Mouse (Mus musculus) neural tube, embryonic 13.5 days (tissue): Measurements from ENCODE around the gene Ptpn20. TPM values are rescaled to one million over a fixed set of nuclear protein-coding genes. Genes with fewer than 3 reads are reported as not detected.

Experiments used
- ATAC-seq: fragments of 200-750 bp; cut with Nextera tagmentation; 2 replicates; pipeline ENCODE4 v1.8.0; 2017; ENCODE audit warnings: low read depth, mild to moderate bottlenecking, moderate TSS enrichment, moderate library complexity
- H3K27ac ChIP-seq: fragments of 300-500 bp; sonication (generic); replicated peaks from 2 replicates; pipeline ENCODE4 v1.5.1; 2015; ENCODE audit warnings: moderate library complexity, mild to moderate bottlenecking, inconsistent platforms
- H3K27me3 ChIP-seq: fragments of 300-500 bp; sonication (generic); 2 replicates; pipeline ENCODE4 v1.6.1; 2015; ENCODE audit warnings: mild to moderate bottlenecking, inconsistent platforms
- H3K36me3 ChIP-seq: fragments of 300-500 bp; sonication (generic); 2 replicates; pipeline ENCODE4 v1.6.1; 2015; ENCODE audit warnings: mild to moderate bottlenecking, inconsistent platforms
- H3K4me1 ChIP-seq: fragments of 300-500 bp; sonication (generic); replicated peaks from 2 replicates; pipeline ENCODE4 v1.6.1; 2015; ENCODE audit warnings: inconsistent platforms
- H3K4me2 ChIP-seq: fragments of 300-500 bp; sonication (generic); 2 replicates; pipeline ENCODE4 v1.6.1; 2015; ENCODE audit warnings: inconsistent platforms, mild to moderate bottlenecking, moderate library complexity
- H3K4me3 ChIP-seq: fragments of 300-500 bp; sonication (generic); 2 replicates; pipeline ENCODE4 v1.5.1; 2015; ENCODE audit warnings: mild to moderate bottlenecking, inconsistent platforms
- H3K9ac ChIP-seq: fragments of 300-500 bp; sonication (generic); 2 replicates; pipeline ENCODE4 v1.6.1; 2015; ENCODE audit warnings: moderate library complexity, mild to moderate bottlenecking, inconsistent platforms
- H3K9me3 ChIP-seq: fragments of 300-500 bp; sonication (generic); 2 replicates; pipeline ENCODE4 v1.6.1; 2016; ENCODE audit warnings: inconsistent platforms
- WGBS: fragments of 180-500 bp; shearing (Covaris S2); methylation state at CpG from one replicate; pipeline ENCODE4 v1.1.7; 2015; 5-methylcytosine and 5-hydroxymethylcytosine counted together
- polyA plus RNA-seq: library from polyadenylated mRNA; unstranded; fragments of >200 nt; fragmentation: Nextera tagmentation; extraction: Ambion mirVana; gene quantifications from 2 replicates; pipeline ENCODE4 v1.2.1, GENCODE M21; 2015

The Ptpn20 gene
- polyA plus RNA-seq, 1 experiment from 2014 or later, result 0.20 TPM

DNA sequence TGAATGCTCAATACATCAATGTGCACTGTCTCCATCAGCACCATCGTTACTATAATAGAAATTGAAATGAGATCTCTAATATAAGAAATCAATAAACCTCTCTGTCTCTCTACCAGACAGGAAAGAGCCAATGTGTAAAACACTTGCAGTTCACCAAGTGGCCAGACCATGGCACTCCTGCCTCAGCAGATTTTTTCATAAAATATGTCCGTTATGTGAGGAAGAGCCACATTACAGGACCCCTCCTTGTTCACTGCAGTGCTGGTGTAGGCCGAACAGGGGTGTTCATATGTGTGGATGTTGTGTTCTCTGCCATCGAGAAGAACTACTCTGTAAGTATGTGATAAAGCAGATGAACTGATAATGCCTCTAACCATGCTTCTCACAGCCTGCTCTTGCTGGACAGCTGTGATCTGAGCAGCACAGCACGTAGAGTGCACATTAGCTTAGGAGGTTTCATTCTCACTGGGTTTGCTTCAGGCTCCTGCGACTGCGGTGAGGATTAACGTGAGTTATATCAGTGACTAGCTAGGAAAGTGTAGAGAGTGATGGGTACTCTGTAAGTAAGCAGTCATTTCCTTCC, 43.9 kb downstream of the Ptpn20 start:
- peak; percentile 65; the same call in 1 of the 2 replicates for ATAC-seq
- Histone ChIP-seq H3K36me3 (no peaks in the 10 kb centered on the region), H3K9ac (no peak overlapping the region), H3K4me1 (no peaks in the 10 kb centered on the region), H3K27ac (no peak overlapping the region), H3K4me2 (no peak overlapping the region), H3K4me3 (no peak overlapping the region), H3K9me3 (no peaks in the 10 kb centered on the region), H3K27me3 (no peaks in the 10 kb centered on the region)
- WGBS, result 69% methylated on average over 8 of the region's 8 CpGs

DNA sequence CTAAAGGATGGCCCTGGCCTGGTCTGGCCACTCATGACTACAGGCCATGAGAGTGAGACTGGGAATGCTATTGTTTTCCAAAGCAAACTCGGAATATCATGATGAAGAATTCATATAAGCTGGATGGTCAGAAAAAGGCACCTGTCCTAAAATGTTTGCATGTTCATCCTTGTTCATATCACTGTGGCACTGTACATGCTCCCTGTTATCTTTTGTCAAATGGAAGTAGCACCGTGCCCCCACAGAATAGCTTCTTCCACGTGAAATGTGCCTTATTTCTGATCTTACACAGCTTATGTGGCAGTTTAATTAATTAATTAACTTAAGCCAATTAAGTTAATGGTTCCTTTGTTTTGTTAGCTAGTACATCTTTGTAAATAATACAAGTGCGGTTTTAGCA, 45.3 kb downstream of the Ptpn20 start:
- no peaks in the 10 kb centered on the region for H3K4me1 ChIP-seq
- H3K4me2 ChIP-seq, result no peak overlapping the region
- no peaks in the 10 kb centered on the region for H3K36me3 ChIP-seq
- H3K27me3 ChIP-seq, result no peaks in the 10 kb centered on the region
- no peak overlapping the region for H3K9ac ChIP-seq
- H3K27ac ChIP-seq, result no peak overlapping the region
- H3K4me3 ChIP-seq, result no peak overlapping the region
- ATAC-seq, result no peak
- H3K9me3 ChIP-seq, result no peaks in the 10 kb centered on the region
- 81% methylated on average over 4 of the region's 4 CpGs for WGBS

GRCm38 (mm10) chr14:33634774-33635173, 45.8 kb downstream of the Ptpn20 start:
- H3K27me3 ChIP-seq, result no peaks in the 10 kb centered on the region
- H3K36me3 ChIP-seq, result no peaks in the 10 kb centered on the region
- no peak overlapping the region for H3K4me3 ChIP-seq
- no peak overlapping the region for H3K4me2 ChIP-seq
- H3K9me3 ChIP-seq, result no peaks in the 10 kb centered on the region
- no peaks in the 10 kb centered on the region for H3K4me1 ChIP-seq
- H3K9ac ChIP-seq, result no peak overlapping the region
- no peak overlapping the region for H3K27ac ChIP-seq
- WGBS, result 92% methylated on average over 1 of the region's 1 CpGs
- no peak for ATAC-seq

DNA sequence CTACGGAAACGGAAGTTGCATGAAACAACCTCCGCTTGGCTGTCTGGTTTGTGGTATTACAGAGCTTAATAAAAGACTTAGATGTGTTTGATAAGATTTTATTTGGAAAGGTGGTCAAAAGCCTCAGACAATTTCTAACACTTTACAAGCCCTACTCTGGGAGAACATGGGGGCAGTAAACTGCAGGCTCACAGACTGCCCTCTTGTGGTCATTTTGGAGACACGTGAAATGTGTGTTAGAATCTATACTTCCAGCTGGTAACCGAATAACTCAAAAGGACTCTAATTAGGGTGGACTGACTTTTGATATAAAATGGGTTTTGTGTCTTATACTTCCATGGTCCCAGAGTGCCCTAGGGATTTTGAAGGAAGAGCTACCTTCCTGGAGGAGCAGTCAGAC, 50.4 kb downstream of the Ptpn20 start:
- H3K9ac ChIP-seq, result no peak overlapping the region
- H3K4me3 ChIP-seq, result no peak overlapping the region
- WGBS, result 78% methylated on average over 5 of the region's 5 CpGs
- H3K27me3 ChIP-seq, result no peaks in the 10 kb centered on the region
- no peak overlapping the region for H3K27ac ChIP-seq
- H3K36me3 ChIP-seq, result no peaks in the 10 kb centered on the region
- no peak overlapping the region for H3K4me2 ChIP-seq
- H3K9me3 ChIP-seq, result no peaks in the 10 kb centered on the region
- no peak for ATAC-seq
- H3K4me1 ChIP-seq, result no peaks in the 10 kb centered on the region

DNA sequence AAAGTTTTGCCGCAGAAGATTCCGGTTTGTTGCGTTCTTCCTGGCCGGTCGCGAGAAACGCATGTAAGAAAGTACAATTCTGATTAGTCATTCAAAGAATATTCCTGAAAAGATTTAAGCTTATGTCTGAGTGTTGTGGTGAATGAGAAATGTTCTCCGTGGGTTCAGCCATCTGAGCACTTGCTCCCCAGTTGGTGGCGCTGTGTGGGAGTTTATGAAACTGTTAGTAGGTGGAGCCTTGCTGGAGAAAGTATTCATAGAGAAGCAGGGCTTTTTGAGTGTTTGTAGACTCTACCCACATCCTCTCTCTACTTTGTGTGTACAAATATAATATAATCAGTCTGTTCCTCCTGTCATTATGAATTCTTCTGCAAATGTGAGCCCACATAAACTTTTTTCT, 61.7 kb downstream of the Ptpn20 start:
- ATAC-seq, result no peak
- H3K27ac ChIP-seq, result no peak overlapping the region
- no peak overlapping the region for H3K4me3 ChIP-seq
- H3K27me3 ChIP-seq, result no peaks in the 10 kb centered on the region
- no peak overlapping the region for H3K9ac ChIP-seq
- no peaks in the 10 kb centered on the region for H3K4me1 ChIP-seq
- WGBS, result 93% methylated on average over 9 of the region's 9 CpGs
- no peak overlapping the region for H3K4me2 ChIP-seq
- no peaks in the 10 kb centered on the region for H3K36me3 ChIP-seq
- H3K9me3 ChIP-seq, result no peaks in the 10 kb centered on the region

GRCm38 (mm10) chr14:33657471-33657901, 68.5 kb downstream of the Ptpn20 start:
- H3K4me1 ChIP-seq, result no peaks in the 10 kb centered on the region
- no peak overlapping the region for H3K4me3 ChIP-seq
- H3K27me3 ChIP-seq, result no peaks in the 10 kb centered on the region
- H3K9me3 ChIP-seq, result no peaks in the 10 kb centered on the region
- WGBS, result 61% methylated on average over 7 of the region's 7 CpGs
- ATAC-seq, result no peak
- no peak overlapping the region for H3K27ac ChIP-seq
- no peak overlapping the region for H3K9ac ChIP-seq
- H3K36me3 ChIP-seq, result no peaks in the 10 kb centered on the region
- H3K4me2 ChIP-seq, result no peak overlapping the region

DNA sequence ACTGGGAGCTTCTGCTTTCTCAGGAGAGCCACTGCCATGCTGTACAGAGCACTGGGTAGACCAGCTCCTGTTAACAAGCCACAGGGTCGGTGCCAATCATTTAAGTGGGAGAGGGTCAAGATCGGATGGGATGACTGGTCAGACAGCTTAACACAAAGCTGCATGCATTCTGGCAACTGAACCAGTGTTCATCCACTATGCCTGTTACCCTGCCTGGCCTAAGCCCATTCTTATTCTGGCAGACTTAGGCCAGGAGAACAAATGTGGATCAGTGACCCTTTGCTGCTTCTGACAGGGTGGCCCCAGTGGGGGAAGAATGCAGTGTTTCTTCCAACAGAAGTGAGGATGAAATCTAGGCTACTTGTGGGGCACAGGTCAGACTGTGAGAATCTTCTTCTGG, 69.3 kb downstream of the Ptpn20 start:
- H3K4me2 ChIP-seq, result no peak overlapping the region
- H3K9ac ChIP-seq, result no peak overlapping the region
- no peaks in the 10 kb centered on the region for H3K4me1 ChIP-seq
- no peak overlapping the region for H3K4me3 ChIP-seq
- no peaks in the 10 kb centered on the region for H3K27me3 ChIP-seq
- 77% methylated on average over 2 of the region's 2 CpGs for WGBS
- ATAC-seq, result no peak
- no peaks in the 10 kb centered on the region for H3K9me3 ChIP-seq
- no peaks in the 10 kb centered on the region for H3K36me3 ChIP-seq
- H3K27ac ChIP-seq, result no peak overlapping the region

GRCm38 (mm10) chr14:33662080-33662479, 73.1 kb downstream of the Ptpn20 start:
- H3K4me3 ChIP-seq, result no peak overlapping the region
- H3K4me1 ChIP-seq, result no peaks in the 10 kb centered on the region
- no peaks in the 10 kb centered on the region for H3K9me3 ChIP-seq
- WGBS, result 81% methylated on average over 9 of the region's 9 CpGs
- no peak overlapping the region for H3K4me2 ChIP-seq
- no peaks in the 10 kb centered on the region for H3K27me3 ChIP-seq
- H3K9ac ChIP-seq, result no peak overlapping the region
- H3K36me3 ChIP-seq, result no peaks in the 10 kb centered on the region
- H3K27ac ChIP-seq, result no peak overlapping the region
- no peak for ATAC-seq

DNA sequence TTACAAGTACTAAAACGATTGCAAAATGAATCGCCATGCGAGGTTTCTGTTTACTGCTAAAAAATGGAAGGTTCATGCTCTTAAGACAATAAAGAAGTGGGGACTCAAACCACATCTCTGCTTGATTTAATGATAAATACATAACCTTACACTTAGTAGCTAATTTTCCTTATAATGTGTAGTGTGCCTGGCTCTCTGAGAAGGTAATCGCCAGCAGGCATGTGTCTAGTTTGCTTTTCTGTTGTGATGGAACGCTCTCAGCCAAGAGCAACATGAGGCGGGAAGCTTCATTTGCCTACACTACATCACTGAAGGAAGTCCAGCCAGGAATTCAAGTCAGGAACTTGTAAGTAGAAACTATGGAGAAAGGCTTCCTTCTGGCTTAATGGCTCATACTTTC, 77.3 kb downstream of the Ptpn20 start:
- H3K9ac ChIP-seq, result no peak overlapping the region
- H3K4me2 ChIP-seq, result no peak overlapping the region
- no peaks in the 10 kb centered on the region for H3K4me1 ChIP-seq
- H3K9me3 ChIP-seq, result no peaks in the 10 kb centered on the region
- no peak overlapping the region for H3K4me3 ChIP-seq
- no peak overlapping the region for H3K27ac ChIP-seq
- H3K36me3 ChIP-seq, result no peaks in the 10 kb centered on the region
- no peaks in the 10 kb centered on the region for H3K27me3 ChIP-seq
- no peak for ATAC-seq
- WGBS, result 94% methylated on average over 6 of the region's 6 CpGs

DNA sequence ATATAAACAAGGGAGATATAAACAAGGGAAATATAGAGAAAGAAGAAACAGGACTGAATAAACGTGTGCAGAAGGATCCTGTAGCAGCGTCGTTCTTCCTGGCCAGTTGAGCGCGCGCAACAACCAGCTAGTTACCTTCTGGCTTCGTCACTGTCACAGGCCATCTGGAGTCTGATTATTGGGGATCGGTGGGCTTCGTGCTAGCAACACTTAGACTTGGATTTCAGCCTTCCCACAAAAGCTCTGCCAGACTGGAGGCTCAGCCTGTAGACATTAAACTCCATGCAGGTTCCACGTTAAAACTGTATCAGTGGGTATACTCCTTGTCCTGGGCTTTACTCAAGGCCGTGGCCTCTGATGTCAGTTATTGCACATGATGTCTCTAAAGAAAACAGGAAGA, 80.9 kb downstream of the Ptpn20 start:
- Histone ChIP-seq H3K27me3 (no peaks in the 10 kb centered on the region), H3K27ac (no peak overlapping the region), H3K4me2 (no peak overlapping the region), H3K4me1 (no peaks in the 10 kb centered on the region), H3K36me3 (no peaks in the 10 kb centered on the region), H3K9ac (no peak overlapping the region), H3K9me3 (no peaks in the 10 kb centered on the region), H3K4me3 (no peak overlapping the region)
- WGBS, result 90% methylated on average over 11 of the region's 11 CpGs
- no peak for ATAC-seq

DNA sequence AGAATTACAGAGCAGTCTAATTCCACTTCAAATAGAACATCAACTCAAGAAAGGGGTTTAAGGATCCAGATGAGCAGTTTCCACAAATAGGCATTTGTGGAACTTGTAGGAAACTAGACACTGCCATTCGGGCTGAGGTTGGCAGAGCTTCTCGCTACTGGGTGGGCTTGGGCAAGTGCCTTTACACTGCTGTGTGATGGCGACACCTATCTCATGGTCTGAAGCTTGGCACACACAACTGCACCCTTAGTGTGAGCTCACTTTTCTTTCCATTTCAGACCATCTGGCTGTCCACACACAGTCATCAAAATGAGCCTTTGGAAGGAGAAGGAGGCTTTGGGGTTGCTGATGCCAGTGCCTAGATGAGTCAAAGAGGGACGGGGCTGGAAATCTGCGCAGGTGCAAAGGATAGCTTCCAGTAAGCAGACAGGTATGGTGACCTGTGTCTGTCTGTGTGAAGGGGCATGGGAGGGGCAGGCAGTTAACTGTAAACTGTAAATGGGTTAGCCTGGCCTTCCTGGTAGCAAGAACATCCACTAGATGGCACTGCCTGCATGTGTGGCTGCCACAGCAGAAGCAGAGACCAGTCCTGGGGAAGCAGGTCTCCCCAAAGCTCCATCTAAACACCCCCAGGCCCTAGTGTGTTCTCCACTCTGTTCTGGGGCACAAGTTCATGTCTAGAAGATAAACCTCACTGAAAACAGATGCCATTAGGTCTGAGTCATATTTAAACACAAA, 84.5 kb downstream of the Ptpn20 start:
- ATAC-seq, result no peak
- H3K9me3 ChIP-seq, result no peaks in the 10 kb centered on the region
- H3K27me3 ChIP-seq, result no peaks in the 10 kb centered on the region
- H3K9ac ChIP-seq, result no peak overlapping the region
- no peak overlapping the region for H3K4me2 ChIP-seq
- H3K4me1 ChIP-seq, result no peaks in the 10 kb centered on the region
- no peaks in the 10 kb centered on the region for H3K36me3 ChIP-seq
- no peak overlapping the region for H3K4me3 ChIP-seq
- no peak overlapping the region for H3K27ac ChIP-seq
- 82% methylated on average over 5 of the region's 5 CpGs for WGBS

- H3K4me3 ChIP-seq, result no peak overlapping the region
- H3K4me2 ChIP-seq, result no peak overlapping the region
- H3K9ac ChIP-seq, result no peak overlapping the region
- 89% methylated on average over 6 of the region's 6 CpGs for WGBS
- peaks cover 3% of the 10 kb centered on the region for H3K4me1 ChIP-seq
- no peaks in the 10 kb centered on the region for H3K9me3 ChIP-seq
- H3K27me3 ChIP-seq, result 0 out of 2 replicates have a peak, but pooled peaks cover 6% of the 10 kb centered on the region
- ATAC-seq, result no peak
- no peaks in the 10 kb centered on the region for H3K36me3 ChIP-seq
- H3K27ac ChIP-seq, result no peak overlapping the region
Observed at GRCm38 (mm10) chr14:33677996-33678395, 89.0 kb downstream of the Ptpn20 start.

GRCm38 (mm10) chr14:33678740-33679139, 89.7 kb downstream of the Ptpn20 start:
- peaks cover 10% of the 10 kb centered on the region for H3K4me1 ChIP-seq
- H3K27me3 ChIP-seq, result 0 out of 2 replicates have a peak, but pooled peaks cover 6% of the 10 kb centered on the region
- no peak overlapping the region for H3K27ac ChIP-seq
- H3K4me3 ChIP-seq, result no peak overlapping the region
- ATAC-seq, result no peak
- H3K4me2 ChIP-seq, result no peak overlapping the region
- H3K9ac ChIP-seq, result no peak overlapping the region
- WGBS, result 85% methylated on average over 3 of the region's 3 CpGs
- no peaks in the 10 kb centered on the region for H3K9me3 ChIP-seq
- H3K36me3 ChIP-seq, result no peaks in the 10 kb centered on the region
